Mouse (Mus musculus) thymus, adult 2 months (tissue): ENCODE data around the gene Gfra4. TPM values are rescaled to one million over a fixed set of nuclear protein-coding genes. Genes with fewer than 3 reads are reported as not detected.

Experiments used
- DNase-seq: peaks from one replicate; pipeline ENCODE4 v3.0.0; 2021
- H3K27ac ChIP-seq: fragments of 200-500 bp; 2 replicates; pipeline ENCODE4 v1.5.1; 2012; ENCODE audit warnings: low read length, control low read depth; ENCODE audit not compliant: control insufficient read depth, insufficient read depth
- H3K27me3 ChIP-seq: fragments of 200-500 bp; 2 replicates; pipeline ENCODE4 v1.6.1; 2012; ENCODE audit warnings: mild to moderate bottlenecking, low read length, moderate library complexity, mixed read lengths; ENCODE audit not compliant: control insufficient read depth, insufficient read depth
- H3K36me3 ChIP-seq: fragments of 200-500 bp; 2 replicates; pipeline ENCODE4 v1.6.1; 2012; ENCODE audit warnings: mild to moderate bottlenecking, low read length, moderate library complexity; ENCODE audit not compliant: control insufficient read depth, insufficient read depth
- H3K4me1 ChIP-seq: fragments of 200-500 bp; replicated peaks from 2 replicates; pipeline ENCODE4 v1.6.1; 2012; ENCODE audit warnings: low read length; ENCODE audit not compliant: control insufficient read depth, insufficient read depth
- H3K4me3 ChIP-seq: fragments of 200-500 bp; 2 replicates; pipeline ENCODE4 v1.5.1; 2012; ENCODE audit warnings: mild to moderate bottlenecking, low read length, control low read depth, moderate library complexity; ENCODE audit not compliant: control insufficient read depth, insufficient read depth
- CTCF ChIP-seq: fragments of 200-500 bp; IDR thresholded peaks from 2 replicates; pipeline ENCODE4 v1.5.1; 2012; ENCODE audit warnings: mild to moderate bottlenecking, control low read depth, low read length, moderate library complexity, borderline replicate concordance; ENCODE audit not compliant: control insufficient read depth, poor library complexity, insufficient read depth; ENCODE audit errors: extremely low read depth
- POLR2A ChIP-seq: fragments of 200-500 bp; IDR thresholded peaks from 2 replicates; pipeline ENCODE4 v1.6.1; 2012; ENCODE audit warnings: mild to moderate bottlenecking, low read length, control low read depth, moderate library complexity; ENCODE audit not compliant: control insufficient read depth, poor library complexity, insufficient read depth; ENCODE audit errors: extremely low read depth
- WGBS: fragments of 180-500 bp; shearing (Covaris S2); methylation state at CpG from one replicate; pipeline ENCODE4 v1.1.7; 2018; 5-methylcytosine and 5-hydroxymethylcytosine counted together
- polyA plus RNA-seq: library from polyadenylated mRNA; depleted of rRNA; stranded (reverse); fragments of >200 nt; gene quantifications from 2 replicates; pipeline ENCODE4 v1.2.3, GENCODE M21; 2012; rRNA removed

Gfra4 gene
- polyA plus RNA-seq, 1 experiment = 14.3 TPM

- Histone ChIP-seq H3K27ac (no peak overlapping the region), H3K4me3 (no peak overlapping the region), H3K36me3 (peaks cover 5% of the 10 kb centered on the region), H3K4me1 (no peaks in the 10 kb centered on the region), H3K27me3 (no peaks in the 10 kb centered on the region)
- no peak for DNase-seq
- WGBS = 92% methylated on average over 2 of the region's 2 CpGs
- TF ChIP-seq POLR2A (no peak), CTCF (no peak)
Observed at GRCm38 (mm10) chr2:131009123-131009522, 33.8 kb downstream of the Gfra4 start.

GRCm38 (mm10) chr2:130992818-130993217 lies 50.1 kb downstream of the Gfra4 start:
- Histone ChIP-seq H3K27ac (no peak overlapping the region), H3K4me3 (no peak overlapping the region), H3K4me1 (no peaks in the 10 kb centered on the region), H3K36me3 (0 out of 2 replicates have a peak, but pooled peaks cover 3% of the 10 kb centered on the region), H3K27me3 (no peaks in the 10 kb centered on the region)
- 96% methylated on average over 2 of the region's 2 CpGs for WGBS
- DNase-seq = no peak
- TF ChIP-seq CTCF (no peak), POLR2A (no peak)

Other genes starting within 250 kb of the Gfra4 start
- 27.6 and 35.2 TPM in 2 replicates for gene 4930402H24Rik, start 136.7 kb downstream of the Gfra4 start, polyA plus RNA-seq
- 14.0 and 14.2 TPM in 2 replicates for gene Atrn, start 136.6 kb downstream of the Gfra4 start, polyA plus RNA-seq
- gene Adam33, start 20.7 kb upstream of the Gfra4 start, polyA plus RNA-seq = 4.2 and 7.7 TPM in 2 replicates
- 10.4 and 14.5 TPM in 2 replicates for gene Siglec1, start 43.7 kb upstream of the Gfra4 start, polyA plus RNA-seq
- 3.1 and 3.5 TPM in 2 replicates for gene Hspa12b, start 84.2 kb upstream of the Gfra4 start, polyA plus RNA-seq
- gene Gm11037, start 90.4 kb upstream of the Gfra4 start, polyA plus RNA-seq = not detected in 2 replicates
- 108 and 135 TPM in 2 replicates for gene 1700037H04Rik, start 117.0 kb upstream of the Gfra4 start, polyA plus RNA-seq
- gene Cenpb, start 137.0 kb upstream of the Gfra4 start, polyA plus RNA-seq = 45.6 and 52.5 TPM in 2 replicates
- gene Cdc25b, start 143.9 kb upstream of the Gfra4 start, polyA plus RNA-seq = 121 and 150 TPM in 2 replicates
- 8.3 and 8.7 TPM in 2 replicates for gene Spef1, start 144.2 kb upstream of the Gfra4 start, polyA plus RNA-seq
- gene Ap5s1, start 164.0 kb upstream of the Gfra4 start, polyA plus RNA-seq = 45.7 and 52.7 TPM in 2 replicates
- 53.0 and 59.8 TPM in 2 replicates for gene Mavs, start 191.0 kb upstream of the Gfra4 start, polyA plus RNA-seq
- 25.4 and 27.4 TPM in 2 replicates for gene Pank2, start 219.4 kb upstream of the Gfra4 start, polyA plus RNA-seq